ENCODE assay signal across 8 mouse cellular contexts in the genomic region with DNA sequence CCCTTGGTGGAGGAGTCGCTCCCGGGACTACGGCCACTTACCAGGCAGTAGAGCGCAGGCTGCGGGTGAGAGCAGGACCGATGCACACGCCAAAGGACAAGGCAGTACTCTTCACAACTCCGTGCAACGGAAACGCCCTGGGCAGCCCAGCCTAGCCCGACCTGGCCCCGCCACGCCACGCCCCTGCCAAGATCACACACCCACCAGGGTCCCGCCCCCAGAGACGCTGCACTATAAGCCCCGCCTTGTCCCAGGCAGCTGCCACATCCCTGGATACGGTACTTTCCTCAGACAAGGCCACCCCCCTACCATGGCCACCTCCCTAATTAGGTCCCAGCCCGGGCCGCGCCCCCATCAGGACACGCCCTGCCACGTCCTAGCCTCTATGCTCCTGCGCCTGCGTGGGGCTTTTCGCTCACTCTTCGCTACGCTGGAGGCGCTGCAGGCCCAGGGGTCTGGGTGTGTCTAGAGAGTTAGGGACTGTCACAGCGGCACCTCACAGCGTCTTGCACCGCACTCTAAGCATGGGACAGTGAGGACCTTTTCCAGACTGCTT. TPM values are rescaled to one million over a fixed set of nuclear protein-coding genes. Genes with fewer than 3 reads are reported as not detected.
A peak's percentile ranks its signal among the peaks of the same experiment; 100 is the strongest.
DNase-seq lines count a peak whose midpoint lies in the region; ATAC-seq lines count a peak whose summit lies in the region.

A gene (minus strand): TSS at position 363 of the 556 bp plus-strand sequence.
A gene (plus strand): TSS at position 406 of the 556 bp plus-strand sequence.

- 0 out of 2 replicates have a peak, but pooled peaks cover 3% of the 10 kb centered on the region for H3K36me3 ChIP-seq in heart, embryonic 10.5 days
- no peaks in the 10 kb centered on the region for H3K36me3 ChIP-seq in kidney, embryonic 15.5 days

- H3K9me3 ChIP-seq in heart, embryonic 10.5 days: no peaks in the 10 kb centered on the region
- no peaks in the 10 kb centered on the region for H3K9me3 ChIP-seq in kidney, embryonic 15.5 days (replicated peaks)

- no peaks in the 10 kb centered on the region for H3K27me3 ChIP-seq in heart, embryonic 10.5 days (ENCODE audit: insufficient read depth, poor library complexity, severe bottlenecking)
- H3K27me3 ChIP-seq in kidney, embryonic 15.5 days: no peaks in the 10 kb centered on the region

- peak within 1 kb of the TSS; percentile 83 for H3K4me3 ChIP-seq in heart, embryonic 10.5 days
- H3K4me3 ChIP-seq in kidney, embryonic 15.5 days (replicated peaks): peak within 1 kb of the TSS; percentile 82

- H3K27ac ChIP-seq in heart, embryonic 10.5 days: peak within 1 kb of the TSS; percentile 92
- peak within 1 kb of the TSS; percentile 93 for H3K27ac ChIP-seq in kidney, embryonic 15.5 days

- peak; percentile 91 for ATAC-seq in erythroblast, adult 5-6 weeks (replicated peaks; ENCODE audit: low FRiP score, poor library complexity, severe bottlenecking)
- peak; percentile 99 for ATAC-seq in kidney, embryonic 15.5 days (replicated peaks; ENCODE audit: low FRiP score)
- ATAC-seq in monocyte, adult 5-6 weeks (replicated peaks; ENCODE audit: insufficient number of reproducible peaks, low FRiP score, low TSS enrichment, poor library complexity, severe bottlenecking): peak; percentile 95

- peak; percentile 96 to 98 for DNase-seq in B cell, adult 2 months
- peak; percentile 95 for DNase-seq in brain, adult 2 months (ENCODE audit: low read depth, low spot score)
- peak; percentile 99 for DNase-seq in heart, embryonic 10.5 days (ENCODE audit: low spot score)
- peak; percentile 95 for DNase-seq in liver
- peak; percentile 90 to 93 for DNase-seq in spleen, postnatal 4 days (ENCODE audit: low spot score in 2 of 2)

- H3K4me1 ChIP-seq in heart, embryonic 10.5 days: peaks cover 20% of the 10 kb centered on the region
- H3K4me1 ChIP-seq in kidney, embryonic 15.5 days: peaks cover 32% of the 10 kb centered on the region

- H3K4me2 ChIP-seq in kidney, embryonic 15.5 days: peak within 1 kb of the TSS; percentile 89

- H3K9ac ChIP-seq in kidney, embryonic 15.5 days: peak within 1 kb of the TSS; percentile 76

- 0% methylated on average over 32 of the region's 32 CpGs for WGBS in heart, embryonic 10.5 days
- WGBS in kidney, embryonic 15.5 days: under 1% methylated on average over 32 of the region's 32 CpGs

RNA-seq across cellular contexts. Expression of the first gene that starts in this region (rescaled TPM):
- total RNA-seq in erythroblast, adult 5-6 weeks (2015; ENCODE audit: low replicate concordance): 64.0 and 65.2 TPM in 2 replicates
- total RNA-seq in erythroblast, adult 5-6 weeks (2017; ENCODE audit: low replicate concordance): 34.4 and 48.9 TPM in 2 replicates
- 293 and 360 TPM in 2 replicates for polyA plus RNA-seq in heart, embryonic 10.5 days (2016; fragmentation: Nextera tagmentation; extraction: Ambion mirVana)
- 289 and 314 TPM in 2 replicates for polyA plus RNA-seq in kidney, embryonic 15.5 days (2015; fragmentation: Nextera tagmentation; extraction: Ambion mirVana)
- 119 to 215 TPM (median 164 TPM) in 3 replicates for total RNA-seq in monocyte, adult 5-6 weeks (2017)

RNA-seq across cellular contexts. Expression of the second gene that starts in this region (rescaled TPM):
- not detected in 2 replicates for total RNA-seq in erythroblast, adult 5-6 weeks (2015; ENCODE audit: low replicate concordance)
- total RNA-seq in erythroblast, adult 5-6 weeks (2017; ENCODE audit: low replicate concordance): not detected in 2 replicates
- polyA plus RNA-seq in heart, embryonic 10.5 days (2016; fragmentation: Nextera tagmentation; extraction: Ambion mirVana): 0.90 and 0.93 TPM in 2 replicates
- polyA plus RNA-seq in kidney, embryonic 15.5 days (2015; fragmentation: Nextera tagmentation; extraction: Ambion mirVana): 1.2 and 1.8 TPM in 2 replicates
- total RNA-seq in monocyte, adult 5-6 weeks (2017): not detected in 3 replicates

Comparison
In these comparisons a context has a peak if more than half of its experiments do, and no peak if none do; other contexts are left out.
1. Peak in every context shown above with its lines: DNase-seq, ATAC-seq, H3K4me3 ChIP-seq and H3K27ac ChIP-seq.